Mouse (Mus musculus): ENCODE measurements around the gene Golga4. TPM values are rescaled to one million over a fixed set of nuclear protein-coding genes. Genes with fewer than 3 reads are reported as not detected.

The Golga4 gene
- polyA plus RNA-seq, 1 experiment from 2014 or later = 42.9 TPM

- whole genome bisulfite sequencing = 1% methylated on average over 31 of the region's 31 CpGs
- ATAC-seq (replicated peaks; ENCODE audit: low FRiP score) = no peak
- Histone ChIP-seq H3K36me3 (ENCODE audit: control insufficient read depth, insufficient read depth, low read length) (no peaks in the 10 kb centered on the region), H3K4me2 (peak overlapping the region; percentile 66), H3K9me3 (ENCODE audit: control insufficient read depth, low read length) (no peaks in the 10 kb centered on the region), H3K9ac (ENCODE audit: low read depth, low read length) (no peak overlapping the region), H3K4me1 (replicated peaks; ENCODE audit: control insufficient read depth, insufficient read depth, low read length) (peaks cover 9% of the 10 kb centered on the region), H3K4me3 (ENCODE audit: low read depth, low read length) (peak overlapping the region; percentile 14; the same call in 1 of the 2 replicates), H3K27me3 (replicated peaks; ENCODE audit: control insufficient read depth, insufficient read depth, low read length) (peaks cover 87% of the 10 kb centered on the region), H3K27ac (ENCODE audit: low read depth, low read length) (no peak overlapping the region)
- DNase-seq (ENCODE audit: low spot score) = no peak
These were observed 28.7 kb upstream of the Golga4 start for GRCm38 (mm10) chr9:118477281-118477931.

GRCm38 (mm10) chr9:118477961-118478360 lies 28.1 kb upstream of the Golga4 start, which contains the start of gene Eomes:
Eomes (plus strand) TSS chr9:118478212.
- ATAC-seq (replicated peaks; ENCODE audit: low FRiP score) = no peak
- WGBS = under 1% methylated on average over 9 of the region's 9 CpGs
- Histone ChIP-seq H3K4me1 (replicated peaks; ENCODE audit: control insufficient read depth, insufficient read depth, low read length) (peaks cover 9% of the 10 kb centered on the region), H3K4me2 (peak within 1 kb of the TSS; percentile 66), H3K27ac (ENCODE audit: low read depth, low read length) (no peak within 1 kb of the TSS), H3K27me3 (replicated peaks; ENCODE audit: control insufficient read depth, insufficient read depth, low read length) (peaks cover 87% of the 10 kb centered on the region), H3K9ac (ENCODE audit: low read depth, low read length) (no peak within 1 kb of the TSS), H3K4me3 (ENCODE audit: low read depth, low read length) (peak within 1 kb of the TSS; percentile 51), H3K36me3 (ENCODE audit: control insufficient read depth, insufficient read depth, low read length) (no peaks in the 10 kb centered on the region), H3K9me3 (ENCODE audit: control insufficient read depth, low read length) (no peaks in the 10 kb centered on the region)
- no peak for DNase-seq (ENCODE audit: low spot score)

DNA sequence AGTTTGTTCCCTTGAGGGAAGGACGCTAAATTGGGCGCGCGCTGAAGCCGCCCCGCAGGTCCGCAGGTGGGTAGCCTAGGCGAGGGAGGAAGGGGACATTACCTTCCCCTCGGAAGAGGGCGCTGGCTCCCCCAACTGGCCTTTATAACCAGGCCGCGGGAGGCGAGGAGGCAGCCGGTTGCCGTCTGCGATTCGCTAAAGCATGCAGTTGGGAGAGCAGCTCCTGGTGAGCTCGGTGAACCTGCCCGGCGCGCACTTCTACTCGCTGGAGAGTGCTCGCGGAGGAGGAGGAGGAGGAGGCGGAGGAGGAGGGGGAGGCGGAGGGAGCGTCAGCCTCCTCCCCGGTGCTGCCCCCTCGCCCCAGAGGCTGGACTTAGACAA lies 27.6 kb upstream of the Golga4 start:
- Histone ChIP-seq H3K27me3 (replicated peaks; ENCODE audit: control insufficient read depth, insufficient read depth, low read length) (peaks cover 89% of the 10 kb centered on the region), H3K4me1 (replicated peaks; ENCODE audit: control insufficient read depth, insufficient read depth, low read length) (peaks cover 9% of the 10 kb centered on the region), H3K4me2 (peak overlapping the region; percentile 66), H3K4me3 (ENCODE audit: low read depth, low read length) (peak overlapping the region; percentile 51), H3K9ac (ENCODE audit: low read depth, low read length) (no peak overlapping the region), H3K9me3 (ENCODE audit: control insufficient read depth, low read length) (no peaks in the 10 kb centered on the region), H3K36me3 (ENCODE audit: control insufficient read depth, insufficient read depth, low read length) (no peaks in the 10 kb centered on the region), H3K27ac (ENCODE audit: low read depth, low read length) (no peak overlapping the region)
- DNase-seq (ENCODE audit: low spot score) (no peak), ATAC-seq (replicated peaks; ENCODE audit: low FRiP score) (no peak)
- under 1% methylated on average over 21 of the region's 29 CpGs for WGBS

DNA sequence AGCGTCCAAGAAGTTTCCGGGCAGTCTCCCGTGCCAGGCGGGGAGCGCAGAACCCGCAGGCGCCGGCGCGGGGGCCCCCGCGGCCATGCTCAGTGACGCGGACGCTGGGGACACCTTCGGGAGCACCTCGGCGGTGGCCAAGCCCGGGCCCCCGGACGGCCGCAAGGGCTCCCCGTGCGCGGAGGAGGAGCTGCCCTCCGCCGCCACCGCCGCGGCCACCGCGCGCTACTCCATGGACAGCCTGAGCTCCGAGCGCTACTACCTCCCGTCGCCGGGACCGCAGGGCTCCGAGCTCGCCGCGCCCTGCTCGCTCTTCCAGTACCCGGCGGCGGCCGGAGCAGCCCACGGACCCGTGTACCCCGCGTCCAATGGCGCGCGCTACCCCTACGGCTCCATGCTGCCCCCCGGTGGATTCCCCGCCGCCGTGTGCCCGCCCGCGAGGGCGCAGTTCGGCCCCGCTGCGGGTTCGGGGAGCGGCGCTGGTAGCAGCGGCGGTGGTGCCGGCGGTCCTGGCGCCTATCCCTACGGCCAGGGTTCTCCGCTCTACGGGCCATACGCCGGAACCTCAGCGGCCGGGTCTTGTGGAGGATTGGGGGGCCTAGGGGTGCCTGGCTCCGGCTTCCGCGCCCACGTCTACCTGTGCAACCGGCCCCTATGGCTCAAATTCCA lies 27.1 kb upstream of the Golga4 start:
- WGBS = 2% methylated on average over 76 of the region's 87 CpGs
- peak overlapping the region; percentile 51 for H3K4me3 ChIP-seq (ENCODE audit: low read depth, low read length)
- no peaks in the 10 kb centered on the region for H3K36me3 ChIP-seq (ENCODE audit: control insufficient read depth, insufficient read depth, low read length)
- no peaks in the 10 kb centered on the region for H3K9me3 ChIP-seq (ENCODE audit: control insufficient read depth, low read length)
- H3K4me1 ChIP-seq (replicated peaks; ENCODE audit: control insufficient read depth, insufficient read depth, low read length) = peaks cover 9% of the 10 kb centered on the region
- H3K27ac ChIP-seq (ENCODE audit: low read depth, low read length) = no peak overlapping the region
- peaks cover 92% of the 10 kb centered on the region for H3K27me3 ChIP-seq (replicated peaks; ENCODE audit: control insufficient read depth, insufficient read depth, low read length)
- no peak overlapping the region for H3K9ac ChIP-seq (ENCODE audit: low read depth, low read length)
- ATAC-seq (replicated peaks; ENCODE audit: low FRiP score) (no peak; the same call in 1 of the 2 replicates), DNase-seq (ENCODE audit: low spot score) (no peak)
- H3K4me2 ChIP-seq = peak overlapping the region; percentile 66

DNA sequence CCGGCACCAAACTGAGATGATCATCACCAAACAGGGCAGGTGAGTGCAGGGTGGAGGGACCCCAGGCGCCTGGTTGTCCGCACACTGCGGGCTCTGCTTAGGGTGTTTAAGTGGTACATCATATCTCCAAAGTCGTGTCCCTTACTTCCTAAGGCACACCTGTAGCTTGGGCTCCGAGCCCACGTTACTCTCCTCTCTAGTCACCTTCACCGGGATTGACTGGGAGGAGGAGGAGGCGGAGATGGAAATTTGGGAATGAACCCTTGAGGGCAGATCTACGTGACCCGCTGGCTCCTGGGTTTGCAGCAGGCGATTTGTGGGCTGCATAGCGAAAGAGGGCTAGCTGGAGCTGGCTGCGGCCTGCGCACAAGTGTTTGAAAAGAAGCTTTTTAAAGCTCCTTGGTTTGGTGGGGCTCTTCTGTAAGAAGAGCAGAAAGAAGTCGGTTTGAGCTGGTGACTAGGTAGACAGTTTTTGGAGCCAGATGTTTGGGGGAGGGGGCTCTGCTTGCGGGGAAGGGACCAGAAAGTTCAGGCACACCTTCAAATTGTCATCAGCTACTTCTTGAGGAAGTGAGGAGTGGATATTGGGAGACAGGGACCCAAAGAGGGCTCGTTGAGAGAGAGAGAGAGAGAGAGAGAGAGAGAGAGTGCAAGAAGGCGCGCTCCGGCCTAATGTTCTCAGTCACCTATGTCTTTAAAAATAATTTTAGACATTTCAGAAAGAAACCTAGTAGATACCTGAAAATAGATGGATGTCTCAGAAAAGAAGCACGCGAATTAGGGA lies 26.4 kb upstream of the Golga4 start:
- no peak overlapping the region for H3K27ac ChIP-seq (ENCODE audit: low read depth, low read length)
- no peaks in the 10 kb centered on the region for H3K9me3 ChIP-seq (ENCODE audit: control insufficient read depth, low read length)
- peaks cover 9% of the 10 kb centered on the region for H3K4me1 ChIP-seq (replicated peaks; ENCODE audit: control insufficient read depth, insufficient read depth, low read length)
- WGBS = 8% methylated on average over 23 of the region's 23 CpGs
- H3K4me2 ChIP-seq = peak overlapping the region; percentile 66
- no peak overlapping the region for H3K9ac ChIP-seq (ENCODE audit: low read depth, low read length)
- H3K36me3 ChIP-seq (ENCODE audit: control insufficient read depth, insufficient read depth, low read length) = no peaks in the 10 kb centered on the region
- ATAC-seq (replicated peaks; ENCODE audit: low FRiP score) (no peak), DNase-seq (ENCODE audit: low spot score) (no peak)
- H3K4me3 ChIP-seq (ENCODE audit: low read depth, low read length) = 0 out of 2 replicates have a peak overlapping the region, but pooled peaks have one; percentile 51
- H3K27me3 ChIP-seq (replicated peaks; ENCODE audit: control insufficient read depth, insufficient read depth, low read length) = peaks cover 94% of the 10 kb centered on the region

DNA sequence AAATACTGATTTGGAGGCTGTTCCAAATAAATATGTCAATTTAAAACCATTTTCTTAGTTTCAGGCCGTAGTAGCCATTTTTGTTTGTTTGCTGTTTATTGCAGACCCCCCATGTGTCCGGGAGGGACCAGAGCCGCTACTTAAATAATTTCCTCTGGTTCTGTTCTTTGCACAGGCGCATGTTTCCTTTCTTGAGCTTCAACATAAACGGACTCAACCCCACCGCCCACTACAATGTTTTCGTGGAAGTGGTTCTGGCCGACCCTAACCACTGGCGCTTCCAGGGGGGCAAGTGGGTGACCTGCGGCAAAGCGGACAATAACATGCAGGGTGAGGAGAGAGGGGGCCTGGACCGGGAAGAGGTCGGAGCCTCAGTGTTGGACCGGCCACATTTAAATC lies 25.8 kb upstream of the Golga4 start:
- H3K4me1 ChIP-seq (replicated peaks; ENCODE audit: control insufficient read depth, insufficient read depth, low read length) = peaks cover 9% of the 10 kb centered on the region
- no peaks in the 10 kb centered on the region for H3K9me3 ChIP-seq (ENCODE audit: control insufficient read depth, low read length)
- H3K9ac ChIP-seq (ENCODE audit: low read depth, low read length) = no peak overlapping the region
- peaks cover 92% of the 10 kb centered on the region for H3K27me3 ChIP-seq (replicated peaks; ENCODE audit: control insufficient read depth, insufficient read depth, low read length)
- H3K4me3 ChIP-seq (ENCODE audit: low read depth, low read length) = no peak overlapping the region
- H3K36me3 ChIP-seq (ENCODE audit: control insufficient read depth, insufficient read depth, low read length) = no peaks in the 10 kb centered on the region
- no peak overlapping the region for H3K4me2 ChIP-seq
- DNase-seq (ENCODE audit: low spot score) = no peak
- no peak overlapping the region for H3K27ac ChIP-seq (ENCODE audit: low read depth, low read length)
- 14% methylated on average over 14 of the region's 14 CpGs for WGBS
- no peak for ATAC-seq (replicated peaks; ENCODE audit: low FRiP score)

GRCm38 (mm10) chr9:118482210-118482609 lies 23.9 kb upstream of the Golga4 start:
- Histone ChIP-seq H3K9ac (ENCODE audit: low read depth, low read length) (no peak overlapping the region), H3K9me3 (ENCODE audit: control insufficient read depth, low read length) (no peaks in the 10 kb centered on the region), H3K4me2 (no peak overlapping the region), H3K27ac (ENCODE audit: low read depth, low read length) (no peak overlapping the region), H3K4me1 (replicated peaks; ENCODE audit: control insufficient read depth, insufficient read depth, low read length) (peaks cover 9% of the 10 kb centered on the region), H3K27me3 (replicated peaks; ENCODE audit: control insufficient read depth, insufficient read depth, low read length) (peaks cover 92% of the 10 kb centered on the region), H3K36me3 (ENCODE audit: control insufficient read depth, insufficient read depth, low read length) (no peaks in the 10 kb centered on the region), H3K4me3 (ENCODE audit: low read depth, low read length) (no peak overlapping the region)
- 60% methylated on average over 10 of the region's 10 CpGs for WGBS
- DNase-seq (ENCODE audit: low spot score) (no peak), ATAC-seq (replicated peaks; ENCODE audit: low FRiP score) (no peak)

GRCm38 (mm10) chr9:118486361-118487095 lies 19.5 kb upstream of the Golga4 start:
- Histone ChIP-seq H3K4me1 (replicated peaks; ENCODE audit: control insufficient read depth, insufficient read depth, low read length) (peaks cover 10% of the 10 kb centered on the region), H3K4me2 (no peak overlapping the region), H3K27ac (ENCODE audit: low read depth, low read length) (no peak overlapping the region), H3K9me3 (ENCODE audit: control insufficient read depth, low read length) (no peaks in the 10 kb centered on the region), H3K27me3 (replicated peaks; ENCODE audit: control insufficient read depth, insufficient read depth, low read length) (peaks cover 83% of the 10 kb centered on the region), H3K4me3 (ENCODE audit: low read depth, low read length) (no peak overlapping the region), H3K36me3 (ENCODE audit: control insufficient read depth, insufficient read depth, low read length) (no peaks in the 10 kb centered on the region), H3K9ac (ENCODE audit: low read depth, low read length) (no peak overlapping the region)
- DNase-seq (ENCODE audit: low spot score) = no peak
- WGBS = 2% methylated on average over 32 of the region's 32 CpGs
- no peak for ATAC-seq (replicated peaks; ENCODE audit: low FRiP score)

All from liver, embryonic 11.5 days (tissue).